Mouse (Mus musculus) neural tube, embryonic 13.5 days (tissue): ENCODE results near the gene Myl6. TPM values are rescaled to one million over a fixed set of nuclear protein-coding genes. Genes with fewer than 3 reads are reported as not detected.

ENCODE experiments used
- ATAC-seq: fragments of 200-750 bp; cut with Nextera tagmentation; 2 replicates; pipeline ENCODE4 v1.8.0; 2017; ENCODE audit warnings: low read depth, mild to moderate bottlenecking, moderate TSS enrichment, moderate library complexity
- H3K27ac ChIP-seq: fragments of 300-500 bp; sonication (generic); replicated peaks from 2 replicates; pipeline ENCODE4 v1.5.1; 2015; ENCODE audit warnings: moderate library complexity, mild to moderate bottlenecking, inconsistent platforms
- H3K27me3 ChIP-seq: fragments of 300-500 bp; sonication (generic); 2 replicates; pipeline ENCODE4 v1.6.1; 2015; ENCODE audit warnings: mild to moderate bottlenecking, inconsistent platforms
- H3K36me3 ChIP-seq: fragments of 300-500 bp; sonication (generic); 2 replicates; pipeline ENCODE4 v1.6.1; 2015; ENCODE audit warnings: mild to moderate bottlenecking, inconsistent platforms
- H3K4me1 ChIP-seq: fragments of 300-500 bp; sonication (generic); replicated peaks from 2 replicates; pipeline ENCODE4 v1.6.1; 2015; ENCODE audit warnings: inconsistent platforms
- H3K4me2 ChIP-seq: fragments of 300-500 bp; sonication (generic); 2 replicates; pipeline ENCODE4 v1.6.1; 2015; ENCODE audit warnings: inconsistent platforms, mild to moderate bottlenecking, moderate library complexity
- H3K4me3 ChIP-seq: fragments of 300-500 bp; sonication (generic); 2 replicates; pipeline ENCODE4 v1.5.1; 2015; ENCODE audit warnings: mild to moderate bottlenecking, inconsistent platforms
- H3K9ac ChIP-seq: fragments of 300-500 bp; sonication (generic); 2 replicates; pipeline ENCODE4 v1.6.1; 2015; ENCODE audit warnings: moderate library complexity, mild to moderate bottlenecking, inconsistent platforms
- H3K9me3 ChIP-seq: fragments of 300-500 bp; sonication (generic); 2 replicates; pipeline ENCODE4 v1.6.1; 2016; ENCODE audit warnings: inconsistent platforms
- WGBS: fragments of 180-500 bp; shearing (Covaris S2); methylation state at CpG from one replicate; pipeline ENCODE4 v1.1.7; 2015; 5-methylcytosine and 5-hydroxymethylcytosine counted together
- microRNA-seq: library from miRNA; unstranded; fragments of <30 nt; microRNA quantifications from one replicate; pipeline ENCODE4, GENCODE M21; 2016
- polyA plus RNA-seq: library from polyadenylated mRNA; unstranded; fragments of >200 nt; fragmentation: Nextera tagmentation; extraction: Ambion mirVana; gene quantifications from 2 replicates; pipeline ENCODE4 v1.2.1, GENCODE M21; 2015

Myl6 gene
- polyA plus RNA-seq, 1 experiment from 2014 or later: 1,105 TPM

GRCm38 (mm10) chr10:128441324-128442119, 52.4 kb downstream of the Myl6 start:
- Histone ChIP-seq H3K9me3 (no peaks in the 10 kb centered on the region), H3K9ac (no peak overlapping the region), H3K27me3 (no peaks in the 10 kb centered on the region), H3K4me2 (no peak overlapping the region), H3K27ac (no peak overlapping the region), H3K4me1 (no peaks in the 10 kb centered on the region), H3K4me3 (no peak overlapping the region), H3K36me3 (peaks cover 60% of the 10 kb centered on the region)
- no peak for ATAC-seq
- 87% methylated on average over 10 of the region's 10 CpGs for WGBS

Small RNA genes lying within 50 kb of the gene (microRNA-seq; reads per million reads assigned to microRNA genes)
- gene Mir6916 (not detected), gene Mir8105 (0.44 reads per million)

Other genes starting within 250 kb of the Myl6 start
- gene Apon, start 240.0 kb downstream of the Myl6 start, polyA plus RNA-seq: 0.17 and 0.32 TPM in 2 replicates
- gene Apof, start 225.5 kb downstream of the Myl6 start, polyA plus RNA-seq: not detected in 2 replicates
- 22.6 and 23.7 TPM in 2 replicates for gene Stat2, start 223.6 kb downstream of the Myl6 start, polyA plus RNA-seq
- 0.25 and 0.38 TPM in 2 replicates for gene Il23a, start 195.4 kb downstream of the Myl6 start, polyA plus RNA-seq
- 22.2 and 24.3 TPM in 2 replicates for gene Pan2, start 190.8 kb downstream of the Myl6 start, polyA plus RNA-seq
- 221 and 241 TPM in 2 replicates for gene Cnpy2, start 171.7 kb downstream of the Myl6 start, polyA plus RNA-seq
- 228 and 239 TPM in 2 replicates for gene Cs, start 156.4 kb downstream of the Myl6 start, polyA plus RNA-seq
- 34.9 and 41.0 TPM in 2 replicates for gene Coq10a, start 125.1 kb downstream of the Myl6 start, polyA plus RNA-seq
- 9.5 and 12.1 TPM in 2 replicates for gene Ankrd52, start 117.0 kb downstream of the Myl6 start, polyA plus RNA-seq
- gene Slc39a5, start 92.9 kb downstream of the Myl6 start, polyA plus RNA-seq: not detected in 2 replicates
- gene Nabp2, start 82.7 kb downstream of the Myl6 start, polyA plus RNA-seq: 124 and 129 TPM in 2 replicates
- 73.4 and 74.3 TPM in 2 replicates for gene Rnf41, start 82.5 kb downstream of the Myl6 start, polyA plus RNA-seq
- 176 and 184 TPM in 2 replicates for gene Smarcc2, start 34.9 kb downstream of the Myl6 start, polyA plus RNA-seq
- gene Myl6b, start 4.5 kb upstream of the Myl6 start, polyA plus RNA-seq: 4.1 and 5.0 TPM in 2 replicates
- 31.5 and 35.1 TPM in 2 replicates for gene Esyt1, start 31.7 kb upstream of the Myl6 start, polyA plus RNA-seq
- 19.4 and 19.9 TPM in 2 replicates for gene Zc3h10, start 53.6 kb upstream of the Myl6 start, polyA plus RNA-seq
- 2,522 and 2,730 TPM in 2 replicates for gene Rpl41, start 55.2 kb upstream of the Myl6 start, polyA plus RNA-seq
- gene Pa2g4, start 71.8 kb upstream of the Myl6 start, polyA plus RNA-seq: 124 and 136 TPM in 2 replicates
- 9.5 and 9.9 TPM in 2 replicates for gene Erbb3, start 95.5 kb upstream of the Myl6 start, polyA plus RNA-seq
- 407 and 470 TPM in 2 replicates for gene Rps26, start 132.6 kb upstream of the Myl6 start, polyA plus RNA-seq
- 12.1 and 13.2 TPM in 2 replicates for gene Ikzf4, start 151.8 kb upstream of the Myl6 start, polyA plus RNA-seq
- gene Suox, start 179.9 kb upstream of the Myl6 start, polyA plus RNA-seq: 17.3 and 17.5 TPM in 2 replicates
- 103 and 104 TPM in 2 replicates for gene Rab5b, start 202.1 kb upstream of the Myl6 start, polyA plus RNA-seq
- gene Pmel, start 210.1 kb upstream of the Myl6 start, polyA plus RNA-seq: 0.50 and 1.0 TPM in 2 replicates
- 23.3 and 29.1 TPM in 2 replicates for gene Cdk2, start 210.9 kb upstream of the Myl6 start, polyA plus RNA-seq